Mouse (Mus musculus): ENCODE measurements around the gene Cdh4.

Gene Cdh4

GRCm38 (mm10) chr2:179538535-179538934, 96.3 kb downstream of the Cdh4 start:
- no peak for DNase-seq (ENCODE audit: low spot score in 2 of 2)

GRCm38 (mm10) chr2:179539532-179540245, 97.5 kb downstream of the Cdh4 start:
- no peak for DNase-seq (ENCODE audit: low spot score in 2 of 2)

GRCm38 (mm10) chr2:179541096-179541495, 98.9 kb downstream of the Cdh4 start:
- DNase-seq (ENCODE audit: low spot score in 2 of 2) = no peak

- DNase-seq (ENCODE audit: low spot score in 2 of 2) = no peak
Measured at GRCm38 (mm10) chr2:179547627-179548026, 105.4 kb downstream of the Cdh4 start.

GRCm38 (mm10) chr2:179555928-179556327, 113.7 kb downstream of the Cdh4 start:
- DNase-seq (ENCODE audit: low spot score in 2 of 2) = no peak

- no peak for DNase-seq (ENCODE audit: low spot score in 2 of 2)
Measured at GRCm38 (mm10) chr2:179562350-179562749, 120.1 kb downstream of the Cdh4 start.

GRCm38 (mm10) chr2:179565611-179566010, 123.4 kb downstream of the Cdh4 start:
- no peak for DNase-seq (ENCODE audit: low spot score in 2 of 2)

GRCm38 (mm10) chr2:179567886-179568285, 125.7 kb downstream of the Cdh4 start:
- no peak for DNase-seq (ENCODE audit: low spot score in 2 of 2)

- DNase-seq (ENCODE audit: low spot score in 2 of 2) = no peak
Measured at GRCm38 (mm10) chr2:179569171-179569570, 126.9 kb downstream of the Cdh4 start.

- DNase-seq (ENCODE audit: low spot score in 2 of 2) = no peak
Measured at GRCm38 (mm10) chr2:179571175-179571769, 129.0 kb downstream of the Cdh4 start.

GRCm38 (mm10) chr2:179573331-179573730, 131.1 kb downstream of the Cdh4 start:
- DNase-seq (ENCODE audit: low spot score in 2 of 2) = no peak

GRCm38 (mm10) chr2:179573786-179574185, 131.6 kb downstream of the Cdh4 start:
- DNase-seq (ENCODE audit: low spot score in 2 of 2) = no peak

GRCm38 (mm10) chr2:179575585-179575984, 133.4 kb downstream of the Cdh4 start:
- no peak for DNase-seq (ENCODE audit: low spot score in 2 of 2)

GRCm38 (mm10) chr2:179576221-179576620, 134.0 kb downstream of the Cdh4 start:
- no peak for DNase-seq (ENCODE audit: low spot score in 2 of 2)

GRCm38 (mm10) chr2:179578329-179578728, 136.1 kb downstream of the Cdh4 start:
- no peak for DNase-seq (ENCODE audit: low spot score in 2 of 2)

- DNase-seq (ENCODE audit: low spot score in 2 of 2) = no peak
Measured at GRCm38 (mm10) chr2:179578842-179579241, 136.6 kb downstream of the Cdh4 start.

- DNase-seq (ENCODE audit: low spot score in 2 of 2) = no peak
Measured at GRCm38 (mm10) chr2:179580415-179580814, 138.2 kb downstream of the Cdh4 start.

- DNase-seq (ENCODE audit: low spot score in 2 of 2) = no peak
Measured at GRCm38 (mm10) chr2:179581058-179581457, 138.8 kb downstream of the Cdh4 start.

- no peak for DNase-seq (ENCODE audit: low spot score in 2 of 2)
Measured at GRCm38 (mm10) chr2:179582966-179583365, 140.7 kb downstream of the Cdh4 start.

- DNase-seq (ENCODE audit: low spot score in 2 of 2) = no peak
Measured at GRCm38 (mm10) chr2:179584672-179585071, 142.4 kb downstream of the Cdh4 start.

GRCm38 (mm10) chr2:179586436-179586835, 144.2 kb downstream of the Cdh4 start:
- no peak for DNase-seq (ENCODE audit: low spot score in 2 of 2)

- DNase-seq (ENCODE audit: low spot score in 2 of 2) = no peak
Measured at GRCm38 (mm10) chr2:179587069-179587468, 144.8 kb downstream of the Cdh4 start.

GRCm38 (mm10) chr2:179591661-179592060, 149.4 kb downstream of the Cdh4 start:
- no peak for DNase-seq (ENCODE audit: low spot score in 2 of 2)

GRCm38 (mm10) chr2:179595013-179595412, 152.8 kb downstream of the Cdh4 start:
- DNase-seq (ENCODE audit: low spot score in 2 of 2) = no peak

Measured in spleen, postnatal 10 days (tissue).